Mouse (Mus musculus) erythroblast, embryonic 14.5 days (primary cell): Measurements from ENCODE around the gene Nr1d1. TPM values are rescaled to one million over a fixed set of nuclear protein-coding genes. Genes with fewer than 3 reads are reported as not detected.

Experiments used
- H3K27me3 ChIP-seq: 2 replicates; pipeline ENCODE4 v1.6.1; 2012; ENCODE audit warnings: inconsistent platforms; ENCODE audit not compliant: control insufficient read depth
- H3K36me3 ChIP-seq: 2 replicates; pipeline ENCODE4 v1.6.1; 2012; ENCODE audit warnings: mild to moderate bottlenecking, inconsistent platforms; ENCODE audit not compliant: control insufficient read depth
- H3K4me1 ChIP-seq: 2 replicates; pipeline ENCODE4 v1.6.1; 2012; ENCODE audit warnings: inconsistent platforms; ENCODE audit not compliant: control insufficient read depth
- H3K4me3 ChIP-seq: replicated peaks from 2 replicates; pipeline ENCODE3; 2012; ENCODE audit warnings: moderate library complexity, mild to moderate bottlenecking, inconsistent platforms
- H3K9me3 ChIP-seq: 2 replicates; pipeline ENCODE4 v1.6.1; 2012; ENCODE audit warnings: low read length, inconsistent platforms, mixed read lengths; ENCODE audit not compliant: control insufficient read depth
- GATA1 ChIP-seq: IDR thresholded peaks from 2 replicates; pipeline ENCODE4 v1.6.1; 2012; ENCODE audit warnings: low read length, inconsistent platforms, mixed read lengths
- TAL1 ChIP-seq: IDR thresholded peaks from 3 replicates; pipeline ENCODE4 v1.6.1; 2012; ENCODE audit warnings: low read length, inconsistent platforms, mixed read lengths
- polyA plus RNA-seq: library from polyadenylated mRNA; stranded (reverse); fragments of >175 nt; gene quantifications from 2 replicates; pipeline ENCODE4 v1.2.3, GENCODE M21; 2012

Nr1d1 gene
- 0.22 and 0.29 TPM in 2 replicates for polyA plus RNA-seq

GRCm38 (mm10) chr11:98774582-98775347, at the start of gene Nr1d1:
TSS of gene Nr1d1 (minus strand) at chr11:98775333.
- H3K4me3 ChIP-seq = peak within 1 kb of the TSS; percentile 55
- H3K36me3 ChIP-seq = peaks cover 13% of the 10 kb centered on the region
- H3K4me1 ChIP-seq = peaks cover 74% of the 10 kb centered on the region
- no peak for TF ChIP-seq TAL1
- TF ChIP-seq GATA1 = no peak
- H3K27me3 ChIP-seq = no peaks in the 10 kb centered on the region
- no peaks in the 10 kb centered on the region for H3K9me3 ChIP-seq

DNA sequence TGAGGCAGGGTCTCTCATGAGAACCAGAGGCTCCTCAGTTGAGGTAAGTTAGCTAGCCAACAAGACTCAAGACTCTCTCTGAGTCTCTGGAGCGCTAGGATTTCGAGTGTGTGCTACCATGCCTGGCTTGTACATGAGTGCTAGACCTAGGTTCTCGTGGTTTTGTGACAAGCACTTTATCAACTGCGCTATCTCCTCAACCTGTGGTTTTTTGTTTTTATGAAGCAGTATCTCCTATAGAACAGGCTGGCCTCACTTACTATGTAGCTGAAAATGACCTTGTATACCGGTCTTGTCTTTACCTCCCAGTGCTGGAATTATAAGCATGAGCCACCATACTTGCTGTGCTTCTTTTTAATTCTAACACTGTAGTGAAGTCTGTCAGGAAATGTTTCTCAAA, 45.8 kb upstream of the Nr1d1 start:
- no peaks in the 10 kb centered on the region for H3K27me3 ChIP-seq

DNA sequence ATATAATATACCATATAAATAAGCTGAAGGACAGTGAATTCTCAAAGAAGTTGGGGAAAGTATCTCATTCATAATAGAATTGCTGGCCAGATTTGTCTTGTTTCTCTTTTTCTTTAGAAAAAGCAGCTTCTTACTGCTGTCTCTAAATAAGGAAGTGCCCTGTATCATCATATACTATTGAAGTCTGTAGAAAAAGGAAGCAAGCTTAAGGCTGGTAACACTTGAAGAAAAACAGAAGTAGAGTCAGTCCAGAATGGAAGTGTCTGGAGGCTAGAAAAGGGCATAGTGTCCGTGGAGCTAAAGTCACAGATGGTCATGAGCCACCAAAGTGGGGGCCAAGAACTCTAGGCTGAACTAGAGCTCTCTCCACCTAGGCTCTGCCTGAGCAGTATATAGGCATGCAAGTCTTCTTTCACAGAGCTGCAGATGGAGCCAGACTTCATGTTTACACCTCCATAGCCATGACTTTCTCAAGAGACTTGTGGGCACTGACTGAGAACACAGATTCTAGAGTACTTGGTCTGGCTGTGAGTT, 41.6 kb upstream of the Nr1d1 start:
- TF ChIP-seq TAL1 (no peak), GATA1 (no peak)
- H3K4me3 ChIP-seq = no peak overlapping the region
- peaks cover 5% of the 10 kb centered on the region for H3K4me1 ChIP-seq
- no peaks in the 10 kb centered on the region for H3K9me3 ChIP-seq
- H3K27me3 ChIP-seq = no peaks in the 10 kb centered on the region
- peaks cover 97% of the 10 kb centered on the region for H3K36me3 ChIP-seq

More for the DNA sequence above, 45.8 kb upstream of the Nr1d1 start:
- Histone ChIP-seq H3K9me3 (no peaks in the 10 kb centered on the region), H3K4me3 (no peak overlapping the region), H3K4me1 (peaks cover 21% of the 10 kb centered on the region), H3K36me3 (peaks cover 97% of the 10 kb centered on the region)
- TF ChIP-seq GATA1 (no peak), TAL1 (no peak)

DNA sequence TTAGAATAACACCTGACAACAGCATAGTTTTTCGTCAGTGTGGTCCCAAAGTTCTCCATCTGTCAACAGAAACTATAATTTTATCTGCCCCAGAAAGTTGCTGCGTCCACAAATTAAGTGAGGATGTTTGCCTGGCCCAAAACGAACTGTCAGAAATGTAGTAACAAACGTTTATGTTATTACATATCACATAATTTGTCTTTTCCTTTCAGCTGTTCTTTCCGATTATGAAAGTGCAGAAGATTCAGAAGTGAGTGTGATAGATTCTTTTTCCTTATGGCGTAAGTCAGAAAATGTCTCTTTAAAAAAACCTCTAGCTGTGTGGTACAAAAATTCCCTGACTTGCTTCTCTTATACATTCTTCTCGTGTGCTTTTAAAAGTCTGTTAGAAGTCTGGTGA, 35.6 kb upstream of the Nr1d1 start:
- Histone ChIP-seq H3K4me3 (peak overlapping the region; percentile 95), H3K27me3 (no peaks in the 10 kb centered on the region), H3K4me1 (peaks cover 34% of the 10 kb centered on the region), H3K36me3 (peaks cover 74% of the 10 kb centered on the region), H3K9me3 (peaks cover 3% of the 10 kb centered on the region)
- TF ChIP-seq GATA1 = no peak
- no peak for TF ChIP-seq TAL1

DNA sequence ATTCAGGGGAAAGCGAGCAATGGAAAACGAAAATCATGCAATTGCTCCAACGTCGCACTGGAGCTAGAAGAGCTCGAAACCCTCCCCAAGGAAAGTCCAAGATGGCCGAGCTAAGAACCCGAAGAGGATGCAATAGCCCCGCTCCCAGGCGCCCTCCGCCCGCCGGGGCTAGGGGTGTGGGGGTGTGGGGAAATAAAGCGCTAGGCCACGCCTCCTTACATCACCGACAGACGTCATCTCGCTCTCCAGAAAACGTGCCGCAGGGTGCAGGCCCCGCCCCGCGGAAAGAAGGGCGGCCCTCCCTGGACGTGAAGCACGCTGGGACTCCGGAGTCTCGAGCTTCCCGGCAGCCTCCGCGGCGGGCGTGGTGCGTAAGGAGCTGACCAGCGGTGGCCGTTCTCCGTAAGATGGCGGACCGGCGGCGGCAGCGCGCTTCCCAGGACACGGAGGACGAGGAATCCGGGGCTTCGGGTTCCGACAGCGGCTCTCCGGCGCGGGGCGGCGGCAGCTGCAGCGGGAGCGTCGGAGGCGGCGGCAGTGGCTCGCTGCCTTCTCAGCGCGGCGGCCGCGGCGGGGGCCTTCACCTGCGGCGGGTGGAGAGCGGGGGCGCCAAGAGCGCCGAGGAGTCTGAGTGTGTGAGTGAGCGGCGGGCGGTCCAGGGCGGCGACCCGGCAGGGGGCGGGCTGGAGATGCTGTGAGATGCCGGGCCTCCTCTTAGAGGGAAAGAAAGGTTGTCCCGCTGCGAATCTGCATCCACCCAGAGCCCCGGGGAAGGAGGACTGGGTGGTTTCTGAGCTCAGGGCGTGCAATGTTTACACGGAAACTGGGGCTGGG, 34.5 kb upstream of the Nr1d1 start:
- H3K4me1 ChIP-seq = peaks cover 34% of the 10 kb centered on the region
- peaks cover 3% of the 10 kb centered on the region for H3K9me3 ChIP-seq
- TF ChIP-seq TAL1 (no peak), GATA1 (no peak)
- no peaks in the 10 kb centered on the region for H3K27me3 ChIP-seq
- peaks cover 74% of the 10 kb centered on the region for H3K36me3 ChIP-seq
- H3K4me3 ChIP-seq = peak overlapping the region; percentile 95

- peaks cover 34% of the 10 kb centered on the region for H3K4me1 ChIP-seq
- H3K27me3 ChIP-seq = no peaks in the 10 kb centered on the region
- H3K4me3 ChIP-seq = peak overlapping the region; percentile 95
- TF ChIP-seq TAL1 = no peak
- peaks cover 3% of the 10 kb centered on the region for H3K9me3 ChIP-seq
- peaks cover 74% of the 10 kb centered on the region for H3K36me3 ChIP-seq
Observed at GRCm38 (mm10) chr11:98808417-98808816, 33.3 kb upstream of the Nr1d1 start.

GRCm38 (mm10) chr11:98804605-98805004, 29.5 kb upstream of the Nr1d1 start, which contains the start of gene Casc3:
TSS of gene Casc3 (plus strand) at chr11:98804905.
- peaks cover 87% of the 10 kb centered on the region for H3K36me3 ChIP-seq
- no peak for TF ChIP-seq TAL1
- no peak for TF ChIP-seq GATA1

DNA sequence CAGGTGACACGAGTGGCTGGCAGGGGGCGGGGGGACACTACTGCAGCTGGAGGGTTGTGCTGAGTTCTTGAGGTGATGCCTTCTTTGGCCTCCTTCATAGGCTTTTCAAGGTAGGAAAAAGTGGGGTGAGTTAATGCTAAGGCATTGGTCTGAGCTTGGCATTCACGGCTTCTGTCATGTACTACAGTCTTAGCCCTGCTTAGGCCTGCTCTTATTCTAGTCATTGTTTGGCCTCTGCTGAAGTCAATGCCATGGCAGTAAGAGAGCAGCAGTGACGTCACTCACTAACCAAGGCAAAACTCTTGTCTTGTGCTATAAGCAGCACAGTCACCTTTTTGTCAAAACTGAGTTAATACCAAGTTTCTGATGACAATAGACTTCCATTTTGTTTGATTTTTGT, 22.8 kb upstream of the Nr1d1 start:
- peaks cover 41% of the 10 kb centered on the region for H3K4me1 ChIP-seq
- TF ChIP-seq GATA1 = no peak
- TF ChIP-seq TAL1 = no peak

More at GRCm38 (mm10) chr11:98804605-98805004, 29.5 kb upstream of the Nr1d1 start, which contains the start of gene Casc3:
- Histone ChIP-seq H3K4me1 (peaks cover 13% of the 10 kb centered on the region), H3K4me3 (no peak within 1 kb of the TSS), H3K9me3 (peaks cover 3% of the 10 kb centered on the region), H3K27me3 (no peaks in the 10 kb centered on the region)

GRCm38 (mm10) chr11:98797306-98797705, 22.2 kb upstream of the Nr1d1 start:
- Histone ChIP-seq H3K36me3 (peaks cover 49% of the 10 kb centered on the region), H3K9me3 (no peaks in the 10 kb centered on the region), H3K4me1 (peaks cover 45% of the 10 kb centered on the region), H3K4me3 (peak overlapping the region; percentile 85), H3K27me3 (no peaks in the 10 kb centered on the region)
- TF ChIP-seq TAL1 = no peak
- no peak for TF ChIP-seq GATA1

More for the DNA sequence above, 22.8 kb upstream of the Nr1d1 start:
- no peaks in the 10 kb centered on the region for H3K9me3 ChIP-seq
- peak overlapping the region; percentile 85 for H3K4me3 ChIP-seq
- no peaks in the 10 kb centered on the region for H3K27me3 ChIP-seq
- H3K36me3 ChIP-seq = peaks cover 55% of the 10 kb centered on the region
